Mouse (Mus musculus): ENCODE results near the gene Mylk. TPM values are rescaled to one million over a fixed set of nuclear protein-coding genes. Genes with fewer than 3 reads are reported as not detected.

Gene Mylk
- total RNA-seq, 1 experiment = 0.27 TPM

DNA sequence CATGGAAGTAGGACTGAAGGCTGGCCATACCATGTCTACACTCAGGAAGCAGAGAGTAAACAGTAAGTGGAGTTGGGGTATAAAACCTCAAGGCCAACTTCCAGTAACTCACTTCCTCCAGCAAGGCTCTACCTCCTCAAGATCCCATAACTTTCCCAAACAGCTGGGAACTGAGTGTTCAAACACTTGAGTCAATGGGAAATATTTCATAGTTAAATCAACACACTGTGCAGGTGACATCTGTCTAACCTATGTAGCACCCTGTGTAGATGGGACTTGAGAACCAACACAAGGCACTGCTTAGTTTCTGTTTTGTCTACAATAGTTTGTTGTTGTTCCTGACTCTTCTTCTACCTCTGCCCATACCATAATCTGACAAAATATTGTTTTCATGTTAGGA lies 263.4 kb downstream of the Mylk start:
- in situ Hi-C loops (cut with MboI; ENCODE audit: low sequenced_read_pairs in 2 of 2, unreplicated experiment in 2 of 2) = no loop called here
- TF ChIP-seq HCFC1 (IDR thresholded peaks at IDR 0.05; ENCODE audit: borderline replicate concordance, insufficient read depth, low read length) (no peak), CHD2 (IDR thresholded peaks at IDR 0.05; ENCODE audit: low read depth, low read length) (no peak)
- no peak overlapping the region for H3K9ac ChIP-seq (ENCODE audit: insufficient read depth, low read depth, low read length, poor library complexity, severe bottlenecking)
- no peak overlapping the region for H3K27ac ChIP-seq (ENCODE audit: insufficient read depth, low read depth, low read length, poor library complexity, severe bottlenecking)
- no peaks in the 10 kb centered on the region for H3K9me3 ChIP-seq (ENCODE audit: control insufficient read depth, insufficient read depth, low read depth, low read length)
- H3K36me3 ChIP-seq (ENCODE audit: control insufficient read depth, insufficient read depth, low read length, poor library complexity, severe bottlenecking) = no peaks in the 10 kb centered on the region
- no peak overlapping the region for H3K4me3 ChIP-seq (ENCODE audit: insufficient read depth in 1 of 2, low read depth in 1 of 2, low read length in 2 of 2, poor library complexity in 1 of 2, severe bottlenecking in 1 of 2)
- no peak for DNase-seq (ENCODE audit: low read depth, low spot score)
- peaks cover 3 to 9% of the 10 kb centered on the region in 2 experiments; a peak in 2 of 4 replicates for H3K4me1 ChIP-seq (ENCODE audit: control insufficient read depth in 2 of 2, insufficient read depth in 2 of 2, low read length in 2 of 2, poor library complexity in 1 of 2)

GRCm38 (mm10) chr16:35013501-35013900 lies 268.5 kb downstream of the Mylk start:
- H3K4me1 ChIP-seq (ENCODE audit: control insufficient read depth in 2 of 2, insufficient read depth in 2 of 2, low read length in 2 of 2, poor library complexity in 1 of 2) = peaks cover 0 to 4% of the 10 kb centered on the region in 2 experiments; a peak in 1 of 4 replicates
- H3K27ac ChIP-seq (ENCODE audit: insufficient read depth, low read depth, low read length, poor library complexity, severe bottlenecking) = peak overlapping the region; percentile 61; the same call in 1 of the 2 replicates
- no peak for DNase-seq (ENCODE audit: low read depth, low spot score)
- no peaks in the 10 kb centered on the region for H3K9me3 ChIP-seq (ENCODE audit: control insufficient read depth, insufficient read depth, low read depth, low read length)
- TF ChIP-seq HCFC1 (IDR thresholded peaks at IDR 0.05; ENCODE audit: borderline replicate concordance, insufficient read depth, low read length) (no peak), MAFK (IDR thresholded peaks at IDR 0.05; ENCODE audit: insufficient read depth, low read depth, low read length) (no peak), CHD2 (IDR thresholded peaks at IDR 0.05; ENCODE audit: low read depth, low read length) (no peak), ZNF384 (IDR thresholded peaks at IDR 0.05; ENCODE audit: low read depth, low read length) (no peak), ZC3H11A (IDR thresholded peaks at IDR 0.05; ENCODE audit: borderline replicate concordance, low read depth, low read length) (no peak)
- peak overlapping the region; percentile 72 to 88 for H3K4me3 ChIP-seq (ENCODE audit: insufficient read depth in 1 of 2, low read depth in 1 of 2, low read length in 2 of 2, poor library complexity in 1 of 2, severe bottlenecking in 1 of 2)
- in situ Hi-C loops (cut with MboI; ENCODE audit: low sequenced_read_pairs in 2 of 2, unreplicated experiment in 2 of 2) = no loop called here
- no peaks in the 10 kb centered on the region for H3K36me3 ChIP-seq (ENCODE audit: control insufficient read depth, insufficient read depth, low read length, poor library complexity, severe bottlenecking)
- peak overlapping the region; percentile 82; the same call in 1 of the 2 replicates for H3K9ac ChIP-seq (ENCODE audit: insufficient read depth, low read depth, low read length, poor library complexity, severe bottlenecking)

- Histone ChIP-seq H3K9me3 (ENCODE audit: control insufficient read depth, insufficient read depth, low read depth, low read length) (no peaks in the 10 kb centered on the region), H3K9ac (ENCODE audit: insufficient read depth, low read depth, low read length, poor library complexity, severe bottlenecking) (no peak overlapping the region), H3K36me3 (ENCODE audit: control insufficient read depth, insufficient read depth, low read length, poor library complexity, severe bottlenecking) (no peaks in the 10 kb centered on the region), H3K4me1 (ENCODE audit: control insufficient read depth in 2 of 2, insufficient read depth in 2 of 2, low read length in 2 of 2, poor library complexity in 1 of 2) (peaks cover 0 to 7% of the 10 kb centered on the region in 2 experiments; a peak in 2 of 4 replicates), H3K4me3 (ENCODE audit: insufficient read depth in 1 of 2, low read depth in 1 of 2, low read length in 2 of 2, poor library complexity in 1 of 2, severe bottlenecking in 1 of 2) (no peak overlapping the region), H3K27ac (ENCODE audit: insufficient read depth, low read depth, low read length, poor library complexity, severe bottlenecking) (peak overlapping the region; percentile 82)
- in situ Hi-C loops (cut with MboI; ENCODE audit: low sequenced_read_pairs in 2 of 2, unreplicated experiment in 2 of 2) = no loop called here
- no peak for TF ChIP-seq CHD2 (IDR thresholded peaks at IDR 0.05; ENCODE audit: low read depth, low read length)
- no peak for TF ChIP-seq HCFC1 (IDR thresholded peaks at IDR 0.05; ENCODE audit: borderline replicate concordance, insufficient read depth, low read length)
- TF ChIP-seq MAFK (IDR thresholded peaks at IDR 0.05; ENCODE audit: insufficient read depth, low read depth, low read length) = no peak
- no peak for TF ChIP-seq ZC3H11A (IDR thresholded peaks at IDR 0.05; ENCODE audit: borderline replicate concordance, low read depth, low read length)
- no peak for TF ChIP-seq ZNF384 (IDR thresholded peaks at IDR 0.05; ENCODE audit: low read depth, low read length)
- no peak for DNase-seq (ENCODE audit: low read depth, low spot score)
These were observed 271.5 kb downstream of the Mylk start for GRCm38 (mm10) chr16:35016491-35016890.

DNA sequence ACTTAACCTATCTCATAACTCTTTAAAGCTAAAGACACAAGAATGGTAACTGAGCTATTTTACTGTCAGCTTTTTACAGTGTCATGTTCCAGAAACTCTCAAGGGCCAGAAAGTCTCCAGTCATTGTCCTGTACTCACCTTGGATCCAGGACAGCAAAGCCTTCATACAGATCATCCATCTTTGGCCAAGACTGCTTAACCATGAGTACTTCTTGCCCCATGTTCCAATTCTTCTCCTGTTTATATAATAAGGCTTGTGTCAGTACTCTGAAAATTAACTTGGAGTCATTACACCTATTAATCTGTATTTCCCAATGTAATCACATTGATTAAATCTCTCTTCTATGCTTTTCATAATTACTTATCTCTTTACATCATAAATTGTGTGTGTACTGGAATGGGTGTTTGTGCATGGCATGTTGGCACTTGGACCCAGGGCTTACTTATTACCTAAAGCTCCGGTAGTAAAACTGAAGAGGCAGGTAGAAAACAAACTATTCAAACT lies 273.5 kb downstream of the Mylk start:
- no peaks in the 10 kb centered on the region for H3K36me3 ChIP-seq (ENCODE audit: control insufficient read depth, insufficient read depth, low read length, poor library complexity, severe bottlenecking)
- H3K9ac ChIP-seq (ENCODE audit: insufficient read depth, low read depth, low read length, poor library complexity, severe bottlenecking) = no peak overlapping the region
- no peak overlapping the region for H3K4me3 ChIP-seq (ENCODE audit: insufficient read depth in 1 of 2, low read depth in 1 of 2, low read length in 2 of 2, poor library complexity in 1 of 2, severe bottlenecking in 1 of 2)
- H3K27ac ChIP-seq (ENCODE audit: insufficient read depth, low read depth, low read length, poor library complexity, severe bottlenecking) = no peak overlapping the region
- H3K9me3 ChIP-seq (ENCODE audit: control insufficient read depth, insufficient read depth, low read depth, low read length) = no peaks in the 10 kb centered on the region
- TF ChIP-seq MAFK (IDR thresholded peaks at IDR 0.05; ENCODE audit: insufficient read depth, low read depth, low read length) = no peak
- no peak for TF ChIP-seq CHD2 (IDR thresholded peaks at IDR 0.05; ENCODE audit: low read depth, low read length)
- TF ChIP-seq ZC3H11A (IDR thresholded peaks at IDR 0.05; ENCODE audit: borderline replicate concordance, low read depth, low read length) = no peak
- TF ChIP-seq ZNF384 (IDR thresholded peaks at IDR 0.05; ENCODE audit: low read depth, low read length) = no peak
- no peak for TF ChIP-seq HCFC1 (IDR thresholded peaks at IDR 0.05; ENCODE audit: borderline replicate concordance, insufficient read depth, low read length)
- in situ Hi-C loops (cut with MboI; ENCODE audit: low sequenced_read_pairs in 2 of 2, unreplicated experiment in 2 of 2) = no loop called here
- H3K4me1 ChIP-seq (ENCODE audit: control insufficient read depth in 2 of 2, insufficient read depth in 2 of 2, low read length in 2 of 2, poor library complexity in 1 of 2) = peaks cover 0 to 8% of the 10 kb centered on the region in 2 experiments; a peak in 2 of 4 replicates
- DNase-seq (ENCODE audit: low read depth, low spot score) = no peak

GRCm38 (mm10) chr16:35021903-35022241 lies 276.9 kb downstream of the Mylk start:
- no peak for TF ChIP-seq ZNF384 (IDR thresholded peaks at IDR 0.05; ENCODE audit: low read depth, low read length)
- TF ChIP-seq ZC3H11A (IDR thresholded peaks at IDR 0.05; ENCODE audit: borderline replicate concordance, low read depth, low read length) = no peak
- no peak for TF ChIP-seq HCFC1 (IDR thresholded peaks at IDR 0.05; ENCODE audit: borderline replicate concordance, insufficient read depth, low read length)
- TF ChIP-seq MAFK (IDR thresholded peaks at IDR 0.05; ENCODE audit: insufficient read depth, low read depth, low read length) = no peak
- no peak for TF ChIP-seq CHD2 (IDR thresholded peaks at IDR 0.05; ENCODE audit: low read depth, low read length)
- Histone ChIP-seq H3K9me3 (ENCODE audit: control insufficient read depth, insufficient read depth, low read depth, low read length) (no peaks in the 10 kb centered on the region), H3K4me3 (ENCODE audit: insufficient read depth in 1 of 2, low read depth in 1 of 2, low read length in 2 of 2, poor library complexity in 1 of 2, severe bottlenecking in 1 of 2) (peak overlapping the region; percentile 72 to 75), H3K9ac (ENCODE audit: insufficient read depth, low read depth, low read length, poor library complexity, severe bottlenecking) (peak overlapping the region; percentile 79), H3K27ac (ENCODE audit: insufficient read depth, low read depth, low read length, poor library complexity, severe bottlenecking) (no peak overlapping the region), H3K4me1 (ENCODE audit: control insufficient read depth in 2 of 2, insufficient read depth in 2 of 2, low read length in 2 of 2, poor library complexity in 1 of 2) (peaks cover 0 to 9% of the 10 kb centered on the region in 2 experiments; a peak in 2 of 4 replicates), H3K36me3 (ENCODE audit: control insufficient read depth, insufficient read depth, low read length, poor library complexity, severe bottlenecking) (peaks cover 7% of the 10 kb centered on the region)
- DNase-seq (ENCODE audit: low read depth, low spot score) = no peak
- in situ Hi-C loops (cut with MboI; ENCODE audit: low sequenced_read_pairs in 2 of 2, unreplicated experiment in 2 of 2) = no loop called here
